7 mouse cellular contexts compared by ENCODE assay signal in the genomic region with DNA sequence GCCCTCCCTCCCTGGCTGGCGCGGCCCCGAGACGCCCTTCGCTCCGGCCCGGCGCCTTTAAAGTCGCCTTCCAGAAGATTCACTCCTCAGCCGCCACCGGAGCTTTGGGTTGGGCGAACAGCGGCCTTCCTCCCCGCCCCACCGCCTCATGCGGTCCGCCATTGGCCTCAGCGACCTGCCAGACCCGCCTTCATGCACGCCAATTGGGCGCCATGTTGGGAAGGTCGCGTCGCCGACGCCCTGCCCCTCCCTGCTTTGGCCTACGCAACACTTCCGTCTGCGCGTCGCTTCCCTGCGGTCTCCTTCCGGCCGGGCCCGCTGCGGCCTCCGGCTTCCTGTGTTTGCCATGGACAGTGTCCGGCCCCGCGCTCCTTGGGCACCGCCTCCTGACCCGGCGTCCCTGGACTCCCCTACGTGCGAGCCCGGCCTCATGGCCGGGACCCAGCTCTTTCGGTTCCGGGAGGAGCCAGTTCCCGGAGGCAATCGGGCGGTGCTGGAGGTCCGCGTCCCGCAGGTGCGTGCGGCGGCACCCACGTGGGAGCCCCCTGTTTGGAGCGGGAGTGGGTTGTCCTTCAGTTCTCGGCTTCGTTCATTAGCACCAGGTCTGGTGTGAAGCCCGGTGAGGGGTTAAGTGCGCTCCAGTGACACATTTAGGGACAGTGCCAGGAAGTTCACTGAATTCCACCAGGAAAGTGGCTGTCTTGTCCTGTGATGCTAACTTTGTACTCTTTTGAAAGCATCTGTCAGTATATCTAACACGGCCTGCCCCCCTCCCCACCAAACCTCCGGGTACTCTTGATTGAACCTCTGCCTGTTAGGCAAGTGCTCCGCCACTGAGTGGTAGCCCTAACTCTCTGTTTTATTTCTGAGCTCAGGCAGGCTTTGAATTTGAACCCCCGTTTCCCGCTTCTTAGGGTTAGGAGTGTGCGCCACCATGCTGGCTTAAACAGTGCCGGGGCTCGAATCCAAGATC. TPM values are rescaled to one million over a fixed set of nuclear protein-coding genes. Genes with fewer than 3 reads are reported as not detected.
A peak's percentile ranks its signal among the peaks of the same experiment; 100 is the strongest.
DNase-seq lines count a peak whose midpoint lies in the region; ATAC-seq lines count a peak whose summit lies in the region.

A gene (plus strand): TSS at position 18 of the 973 bp plus-strand sequence.
A gene (minus strand): TSS at position 189 of the 973 bp plus-strand sequence.

- WGBS in embryonic facial prominence, embryonic 12.5 days = 1% methylated on average over 72 of the region's 72 CpGs
- WGBS in limb, embryonic 11.5 days = under 1% methylated on average over 72 of the region's 72 CpGs
- WGBS in midbrain, embryonic 14.5 days = under 1% methylated on average over 72 of the region's 72 CpGs

- H3K4me3 ChIP-seq in embryonic facial prominence, embryonic 12.5 days = peak within 1 kb of the TSS; percentile 86
- peak within 1 kb of the TSS; percentile 90 for H3K4me3 ChIP-seq in limb, embryonic 11.5 days (ENCODE audit: low read depth, low read length)
- H3K4me3 ChIP-seq in midbrain, embryonic 14.5 days (replicated peaks; ENCODE audit: low read depth, low read length) = peak within 1 kb of the TSS; percentile 71

- peak within 1 kb of the TSS; percentile 84 for H3K9ac ChIP-seq in embryonic facial prominence, embryonic 12.5 days
- H3K9ac ChIP-seq in limb, embryonic 11.5 days (ENCODE audit: low read length) = peak within 1 kb of the TSS; percentile 85
- H3K9ac ChIP-seq in midbrain, embryonic 14.5 days (replicated peaks; ENCODE audit: low read length) = peak within 1 kb of the TSS; percentile 85

- peaks cover 37% of the 10 kb centered on the region for H3K36me3 ChIP-seq in embryonic facial prominence, embryonic 12.5 days
- peaks cover 15% of the 10 kb centered on the region for H3K36me3 ChIP-seq in limb, embryonic 11.5 days (ENCODE audit: control insufficient read depth, insufficient read depth, low read length)
- peaks cover 49% of the 10 kb centered on the region for H3K36me3 ChIP-seq in midbrain, embryonic 14.5 days (ENCODE audit: control insufficient read depth, insufficient read depth, low read length)

- ATAC-seq in embryonic facial prominence, embryonic 12.5 days (ENCODE audit: insufficient number of reproducible peaks, insufficient read depth, low FRiP score, low TSS enrichment) = peak; percentile 91
- ATAC-seq in limb, embryonic 11.5 days (ENCODE audit: insufficient number of reproducible peaks, low FRiP score, low TSS enrichment, low read depth) = peak; percentile 96
- ATAC-seq in midbrain, embryonic 14.5 days (ENCODE audit: low FRiP score, low TSS enrichment) = peak; percentile 95

- peak; percentile 95 for DNase-seq in adrenal gland, postnatal 25 days
- DNase-seq in heart, adult 11 months = peak; percentile 100
- DNase-seq in kidney, adult 18-20 months = peak; percentile 97
- DNase-seq in limb, embryonic 11.5 days (ENCODE audit: low spot score) = peak; percentile 96
- peak; percentile 97 for DNase-seq in midbrain, embryonic 14.5 days
- DNase-seq in spleen, adult 18-20 months = peak; percentile 89 to 95

- H3K4me1 ChIP-seq in embryonic facial prominence, embryonic 12.5 days = peaks cover 33% of the 10 kb centered on the region
- peaks cover 21% of the 10 kb centered on the region for H3K4me1 ChIP-seq in limb, embryonic 11.5 days (ENCODE audit: control insufficient read depth, insufficient read depth, low read length)
- H3K4me1 ChIP-seq in midbrain, embryonic 14.5 days (ENCODE audit: control insufficient read depth, insufficient read depth, low read length) = peaks cover 34% of the 10 kb centered on the region

- H3K4me2 ChIP-seq in embryonic facial prominence, embryonic 12.5 days (replicated peaks) = peak within 1 kb of the TSS; percentile 82
- peak within 1 kb of the TSS; percentile 74 for H3K4me2 ChIP-seq in limb, embryonic 11.5 days (ENCODE audit: low read depth, severe bottlenecking)
- H3K4me2 ChIP-seq in midbrain, embryonic 14.5 days (ENCODE audit: low read length) = peak within 1 kb of the TSS; percentile 89

- peak within 1 kb of the TSS; percentile 97 for H3K27ac ChIP-seq in embryonic facial prominence, embryonic 12.5 days
- H3K27ac ChIP-seq in limb, embryonic 11.5 days (replicated peaks; ENCODE audit: low read depth, low read length) = peak within 1 kb of the TSS; percentile 92
- peak within 1 kb of the TSS; percentile 98 for H3K27ac ChIP-seq in midbrain, embryonic 14.5 days (replicated peaks; ENCODE audit: low read depth, low read length)

- no peaks in the 10 kb centered on the region for H3K27me3 ChIP-seq in embryonic facial prominence, embryonic 12.5 days
- H3K27me3 ChIP-seq in limb, embryonic 11.5 days (ENCODE audit: control insufficient read depth, insufficient read depth, low read length) = no peaks in the 10 kb centered on the region
- no peaks in the 10 kb centered on the region for H3K27me3 ChIP-seq in midbrain, embryonic 14.5 days (ENCODE audit: control insufficient read depth, insufficient read depth, low read length)

- H3K9me3 ChIP-seq in embryonic facial prominence, embryonic 12.5 days = no peaks in the 10 kb centered on the region
- no peaks in the 10 kb centered on the region for H3K9me3 ChIP-seq in limb, embryonic 11.5 days (ENCODE audit: control insufficient read depth, low read length)
- H3K9me3 ChIP-seq in midbrain, embryonic 14.5 days (ENCODE audit: control insufficient read depth, low read length) = no peaks in the 10 kb centered on the region

RNA-seq across cellular contexts. Expression of the first gene that starts in this region (rescaled TPM):
- 21.7 and 29.6 TPM in 2 replicates for total RNA-seq in adrenal gland, postnatal 25 days (2021)
- polyA plus RNA-seq in embryonic facial prominence, embryonic 12.5 days (2016; fragmentation: Nextera tagmentation; extraction: Ambion mirVana) = 63.7 and 71.2 TPM in 2 replicates
- 61.3 and 68.0 TPM in 2 replicates for polyA plus RNA-seq in limb, embryonic 11.5 days (2014; fragmentation: Nextera tagmentation; extraction: Ambion mirVana)
- polyA plus RNA-seq in midbrain, embryonic 14.5 days (2014; fragmentation: Nextera tagmentation; extraction: Ambion mirVana) = 80.4 and 87.6 TPM in 2 replicates

RNA-seq across cellular contexts. Expression of the second gene that starts in this region (rescaled TPM):
- total RNA-seq in adrenal gland, postnatal 25 days (2021) = 28.4 and 38.5 TPM in 2 replicates
- polyA plus RNA-seq in embryonic facial prominence, embryonic 12.5 days (2016; fragmentation: Nextera tagmentation; extraction: Ambion mirVana) = 79.2 and 80.5 TPM in 2 replicates
- polyA plus RNA-seq in limb, embryonic 11.5 days (2014; fragmentation: Nextera tagmentation; extraction: Ambion mirVana) = 81.4 and 81.8 TPM in 2 replicates
- 70.8 and 81.4 TPM in 2 replicates for polyA plus RNA-seq in midbrain, embryonic 14.5 days (2014; fragmentation: Nextera tagmentation; extraction: Ambion mirVana)

Comparison
In these comparisons a context has a peak if more than half of its experiments do, and no peak if none do; other contexts are left out.
1. Peak in every context shown above with its lines: DNase-seq, ATAC-seq, H3K4me3 ChIP-seq and H3K27ac ChIP-seq.